Mouse (Mus musculus): ENCODE data around the gene Btg1.

DNA sequence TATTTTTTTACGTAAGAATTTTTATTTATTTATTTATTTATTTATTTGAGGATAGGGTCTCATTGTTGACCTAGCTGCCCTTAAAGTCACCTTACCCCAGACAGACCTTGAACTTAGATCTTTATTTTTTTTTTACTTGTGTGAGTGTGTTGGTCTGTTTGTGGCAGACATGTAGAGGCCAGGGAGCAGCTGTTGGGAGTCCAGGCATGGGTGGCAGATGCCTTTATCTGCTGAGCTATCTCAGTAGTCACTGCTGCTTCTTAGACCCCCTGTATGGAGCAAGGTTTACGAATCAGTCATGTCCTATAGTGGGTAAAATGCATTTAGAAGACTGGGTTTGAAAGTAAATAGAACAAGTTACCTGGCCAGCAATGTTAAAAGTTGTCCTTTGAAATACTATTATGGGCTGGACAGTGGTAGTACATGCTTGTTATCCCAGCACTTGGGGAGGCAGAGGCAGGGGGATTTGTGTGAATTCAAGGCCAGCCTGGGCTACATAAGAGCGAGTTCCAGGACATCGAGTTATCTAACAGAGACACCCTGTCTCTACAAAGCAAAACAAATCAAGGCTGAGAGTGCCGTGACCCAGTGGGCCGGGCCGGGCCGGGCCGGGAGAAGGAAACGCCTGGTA, 9.4 kb downstream of the Btg1 start:
- TF ChIP-seq CTCF (IDR thresholded peaks at IDR 0.05; ENCODE audit: low read depth, low read length): no peak
- no peak for TF ChIP-seq POLR2A (IDR thresholded peaks at IDR 0.05; ENCODE audit: extremely low read depth, insufficient read depth, low read length)

Data from liver, adult 2 months (tissue).